Mouse (Mus musculus): ENCODE measurements around the gene Lkaaear1. TPM values are rescaled to one million over a fixed set of nuclear protein-coding genes. Genes with fewer than 3 reads are reported as not detected.

Gene Lkaaear1
- polyA plus RNA-seq, 1 experiment from 2014 or later: not detected

GRCm38 (mm10) chr2:181670285-181670912, 27.8 kb downstream of the Lkaaear1 start:
- 2% methylated on average over 56 of the region's 56 CpGs for WGBS
- Histone ChIP-seq H3K27ac (replicated peaks) (no peak overlapping the region), H3K4me1 (peaks cover 22% of the 10 kb centered on the region), H3K4me3 (replicated peaks) (peak overlapping the region; percentile 38), H3K36me3 (no peaks in the 10 kb centered on the region), H3K9me3 (replicated peaks) (no peaks in the 10 kb centered on the region), H3K4me2 (peak overlapping the region; percentile 64), H3K27me3 (replicated peaks) (peaks cover 67% of the 10 kb centered on the region), H3K9ac (replicated peaks) (peak overlapping the region; percentile 4; the same call in 1 of the 2 replicates)
- no peak for ATAC-seq (ENCODE audit: low FRiP score)

GRCm38 (mm10) chr2:181663298-181663630, 35.0 kb downstream of the Lkaaear1 start:
- no peak for ATAC-seq (ENCODE audit: low FRiP score)
- Histone ChIP-seq H3K4me1 (peaks cover 5% of the 10 kb centered on the region; the same call in 1 of the 2 replicates), H3K27ac (replicated peaks) (no peak overlapping the region), H3K27me3 (replicated peaks) (peaks cover 7% of the 10 kb centered on the region; the same call in 1 of the 2 replicates), H3K36me3 (no peaks in the 10 kb centered on the region), H3K4me3 (replicated peaks) (no peak overlapping the region), H3K4me2 (no peak overlapping the region), H3K9me3 (replicated peaks) (no peaks in the 10 kb centered on the region), H3K9ac (replicated peaks) (no peak overlapping the region)
- 42% methylated on average over 4 of the region's 4 CpGs for WGBS

DNA sequence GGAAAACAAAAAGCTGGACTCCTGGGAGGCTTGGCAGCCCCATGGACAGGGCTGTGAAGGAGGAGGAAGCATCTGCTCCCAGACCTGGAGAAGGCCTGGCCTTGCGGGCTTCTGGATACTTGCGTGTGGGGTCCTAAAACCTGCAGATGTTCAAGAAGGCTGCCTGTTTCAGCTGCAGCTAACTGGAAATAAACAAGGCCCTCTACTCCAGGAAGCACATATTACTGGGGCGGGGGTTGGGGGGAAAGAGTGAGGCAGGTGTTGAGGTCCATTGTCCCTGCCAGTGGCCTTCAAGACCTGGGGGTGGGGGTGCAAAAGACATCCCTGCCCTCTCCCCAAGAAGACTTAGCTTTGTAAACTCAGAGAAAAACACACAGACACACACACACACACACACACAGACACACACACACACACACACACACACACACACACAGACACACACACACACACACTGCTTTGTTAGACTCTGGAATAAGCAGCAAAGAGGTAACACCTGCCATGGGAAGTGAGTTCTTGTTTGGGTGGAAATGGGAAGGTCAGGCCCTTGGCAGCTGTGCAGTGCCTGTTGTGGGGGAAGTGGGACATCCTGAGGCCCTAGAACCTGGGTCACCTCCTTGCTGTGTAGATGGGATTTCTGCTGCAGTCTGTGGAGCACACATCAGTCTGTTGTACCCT, 35.5 kb downstream of the Lkaaear1 start:
- Histone ChIP-seq H3K27ac (replicated peaks) (no peak overlapping the region), H3K4me1 (peaks cover 5% of the 10 kb centered on the region; the same call in 1 of the 2 replicates), H3K4me3 (replicated peaks) (no peak overlapping the region), H3K9me3 (replicated peaks) (no peaks in the 10 kb centered on the region), H3K4me2 (no peak overlapping the region), H3K27me3 (replicated peaks) (0 out of 2 replicates have a peak, but pooled peaks cover 2% of the 10 kb centered on the region), H3K9ac (replicated peaks) (no peak overlapping the region), H3K36me3 (no peaks in the 10 kb centered on the region)
- no peak for ATAC-seq (ENCODE audit: low FRiP score)
- WGBS: 87% methylated on average over 3 of the region's 3 CpGs

DNA sequence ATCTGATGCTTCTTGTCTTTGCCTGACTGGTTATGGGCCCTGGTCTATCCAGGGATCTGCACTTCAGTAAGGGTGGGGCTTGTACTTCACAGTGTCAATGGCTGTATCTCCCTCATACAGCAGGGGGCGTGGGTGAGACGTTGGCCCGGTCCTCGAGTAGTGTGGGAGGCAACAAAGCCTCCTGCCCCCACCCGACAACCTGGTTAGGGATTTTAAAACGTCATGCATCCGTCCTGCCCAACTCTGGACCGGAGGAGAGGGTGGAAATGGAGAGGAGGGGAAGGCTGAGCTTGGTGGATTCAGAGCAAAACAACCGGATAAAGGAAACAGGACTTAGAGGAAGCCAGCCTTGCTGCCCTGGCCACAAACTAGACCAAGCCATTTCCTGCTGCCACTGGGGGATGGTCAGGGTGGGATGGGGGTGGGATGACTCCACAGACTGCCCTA, 38.6 kb downstream of the Lkaaear1 start:
- Histone ChIP-seq H3K4me2 (no peak overlapping the region), H3K4me3 (replicated peaks) (no peak overlapping the region), H3K9me3 (replicated peaks) (no peaks in the 10 kb centered on the region), H3K27me3 (replicated peaks) (no peaks in the 10 kb centered on the region), H3K9ac (replicated peaks) (no peak overlapping the region), H3K4me1 (peaks cover 7% of the 10 kb centered on the region; the same call in 1 of the 2 replicates), H3K27ac (replicated peaks) (no peak overlapping the region), H3K36me3 (peaks cover 20% of the 10 kb centered on the region)
- peak; percentile 53; the same call in 1 of the 2 replicates for ATAC-seq (ENCODE audit: low FRiP score)
- 11% methylated on average over 9 of the region's 9 CpGs for WGBS

DNA sequence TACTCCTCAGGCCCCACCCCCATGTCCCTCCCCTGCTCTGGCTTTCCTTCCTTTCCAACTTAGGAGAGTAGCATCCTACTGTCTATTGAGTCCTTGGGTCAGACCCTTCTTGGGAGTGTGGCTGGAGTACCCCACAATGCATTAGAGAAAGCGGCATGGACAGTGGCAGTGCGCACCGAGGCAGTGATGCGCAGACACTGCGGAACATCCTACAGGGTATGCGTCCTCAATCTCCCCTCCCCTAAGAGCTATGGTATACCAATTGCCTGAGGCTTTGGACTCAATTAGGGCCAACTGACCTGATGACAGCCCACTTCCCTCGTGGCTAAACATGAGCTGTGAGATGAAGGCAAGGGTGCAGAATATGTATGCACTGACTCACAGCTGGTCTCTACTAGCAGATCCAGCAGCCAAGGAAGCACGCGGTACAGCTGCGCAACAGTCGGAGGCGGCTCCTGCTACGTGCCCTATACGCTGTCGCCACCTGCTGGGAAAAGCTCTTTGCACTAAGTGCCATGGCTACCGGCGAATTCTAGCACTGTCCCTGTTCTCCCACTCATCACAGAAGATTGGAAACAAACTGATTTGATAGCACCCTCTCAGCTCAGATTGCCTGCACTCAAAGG, 39.2 kb downstream of the Lkaaear1 start:
- Histone ChIP-seq H3K27ac (replicated peaks) (no peak overlapping the region), H3K36me3 (peaks cover 23% of the 10 kb centered on the region), H3K9me3 (replicated peaks) (no peaks in the 10 kb centered on the region), H3K4me2 (no peak overlapping the region), H3K4me1 (peaks cover 7% of the 10 kb centered on the region; the same call in 1 of the 2 replicates), H3K9ac (replicated peaks) (no peak overlapping the region), H3K27me3 (replicated peaks) (no peaks in the 10 kb centered on the region), H3K4me3 (replicated peaks) (no peak overlapping the region)
- ATAC-seq (ENCODE audit: low FRiP score): 0 out of 2 replicates have a peak, but pooled peaks have one; percentile 18
- WGBS: 36% methylated on average over 17 of the region's 17 CpGs

DNA sequence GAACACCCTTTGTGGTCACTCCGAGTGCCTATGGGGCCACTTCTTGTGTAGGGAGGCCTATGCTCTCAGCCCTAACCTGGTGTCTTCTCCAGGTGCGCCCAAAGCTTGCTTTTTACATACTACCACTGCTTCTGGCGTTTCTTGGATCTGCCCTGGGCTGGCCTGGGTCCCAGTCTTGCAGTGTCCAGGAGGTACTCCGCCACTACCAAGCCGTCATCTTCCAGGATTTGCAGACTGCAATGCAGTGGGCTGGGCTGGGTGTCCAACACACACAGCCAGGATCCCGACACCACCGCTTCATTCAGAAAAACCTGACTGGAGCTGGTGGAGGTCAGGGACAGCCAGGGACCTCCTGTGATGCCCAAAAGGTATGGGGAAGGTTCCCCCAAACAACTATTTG, 39.7 kb downstream of the Lkaaear1 start:
- Histone ChIP-seq H3K4me1 (peaks cover 7% of the 10 kb centered on the region; the same call in 1 of the 2 replicates), H3K36me3 (peaks cover 28% of the 10 kb centered on the region), H3K4me3 (replicated peaks) (no peak overlapping the region), H3K27ac (replicated peaks) (no peak overlapping the region), H3K27me3 (replicated peaks) (no peaks in the 10 kb centered on the region), H3K9ac (replicated peaks) (no peak overlapping the region), H3K4me2 (no peak overlapping the region), H3K9me3 (replicated peaks) (no peaks in the 10 kb centered on the region)
- WGBS: 83% methylated on average over 7 of the region's 7 CpGs
- no peak for ATAC-seq (ENCODE audit: low FRiP score)

- no peak overlapping the region for H3K4me3 ChIP-seq (replicated peaks)
- H3K9ac ChIP-seq (replicated peaks): no peak overlapping the region
- ATAC-seq (ENCODE audit: low FRiP score): no peak
- H3K9me3 ChIP-seq (replicated peaks): no peaks in the 10 kb centered on the region
- peaks cover 39% of the 10 kb centered on the region for H3K36me3 ChIP-seq
- H3K4me1 ChIP-seq: peaks cover 7% of the 10 kb centered on the region; the same call in 1 of the 2 replicates
- H3K4me2 ChIP-seq: no peak overlapping the region
- H3K27ac ChIP-seq (replicated peaks): no peak overlapping the region
- 69% methylated on average over 2 of the region's 2 CpGs for WGBS
- H3K27me3 ChIP-seq (replicated peaks): no peaks in the 10 kb centered on the region
Measured at GRCm38 (mm10) chr2:181657441-181657840, 40.8 kb downstream of the Lkaaear1 start.

DNA sequence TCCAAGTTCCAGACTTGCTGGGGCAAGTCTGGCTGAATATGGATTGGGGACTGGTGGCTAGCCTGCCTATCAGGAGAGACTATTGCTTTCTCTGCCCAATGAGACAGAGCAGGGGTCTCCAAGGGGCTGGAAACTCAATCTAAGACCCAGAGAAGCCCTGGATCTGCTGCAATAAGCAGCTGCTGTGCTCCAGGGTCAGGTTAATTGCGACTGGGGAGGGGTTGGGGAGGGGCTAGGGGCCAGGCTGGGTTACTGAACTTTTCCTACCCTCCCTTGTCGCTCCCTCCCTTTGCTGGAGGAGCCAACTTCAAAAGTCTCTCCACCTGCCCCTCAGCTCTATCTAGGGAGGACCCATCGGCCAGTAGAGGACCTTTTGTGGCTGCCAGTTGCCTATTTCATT, 41.5 kb downstream of the Lkaaear1 start, which contains the start of gene Gm29797:
Gm29797 (plus strand) TSS at position 301 of the 400 bp plus-strand sequence.
- Histone ChIP-seq H3K27me3 (replicated peaks) (no peaks in the 10 kb centered on the region), H3K9me3 (replicated peaks) (no peaks in the 10 kb centered on the region), H3K4me2 (no peak within 1 kb of the TSS), H3K9ac (replicated peaks) (no peak within 1 kb of the TSS), H3K36me3 (peaks cover 45% of the 10 kb centered on the region), H3K4me1 (peaks cover 7% of the 10 kb centered on the region; the same call in 1 of the 2 replicates), H3K27ac (replicated peaks) (no peak within 1 kb of the TSS), H3K4me3 (replicated peaks) (no peak within 1 kb of the TSS)
- 53% methylated on average over 3 of the region's 3 CpGs for WGBS
- ATAC-seq (ENCODE audit: low FRiP score): no peak

DNA sequence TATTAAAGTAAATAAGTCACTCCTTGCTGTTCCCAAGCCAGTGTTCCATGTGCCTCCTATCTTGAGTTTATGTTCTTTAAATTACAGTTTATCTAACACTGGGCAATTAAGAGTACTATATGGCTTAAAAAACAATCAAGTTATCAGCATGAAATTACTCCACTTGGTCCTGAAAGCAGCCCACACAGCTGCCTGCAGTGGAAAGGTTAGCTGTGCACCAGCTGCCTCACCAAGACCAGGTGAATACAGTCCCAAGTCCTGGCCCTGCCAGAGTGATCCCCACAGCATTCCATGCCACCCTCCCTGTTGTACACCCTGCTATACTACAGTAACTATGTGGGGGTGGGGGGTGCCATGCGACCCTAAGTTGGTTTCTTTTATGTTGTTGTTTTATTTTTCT, 44.7 kb downstream of the Lkaaear1 start:
- Histone ChIP-seq H3K9ac (replicated peaks) (no peak overlapping the region), H3K27ac (replicated peaks) (no peak overlapping the region), H3K4me2 (no peak overlapping the region), H3K27me3 (replicated peaks) (no peaks in the 10 kb centered on the region), H3K4me3 (replicated peaks) (no peak overlapping the region), H3K36me3 (peaks cover 71% of the 10 kb centered on the region), H3K9me3 (replicated peaks) (no peaks in the 10 kb centered on the region), H3K4me1 (0 out of 2 replicates have a peak, but pooled peaks cover 2% of the 10 kb centered on the region)
- whole genome bisulfite sequencing: 93% methylated on average over 1 of the region's 1 CpGs
- peak; percentile 57 for ATAC-seq (ENCODE audit: low FRiP score)

- Histone ChIP-seq H3K4me2 (no peak overlapping the region), H3K36me3 (peaks cover 76% of the 10 kb centered on the region), H3K9me3 (replicated peaks) (no peaks in the 10 kb centered on the region), H3K27ac (replicated peaks) (no peak overlapping the region), H3K4me1 (0 out of 2 replicates have a peak, but pooled peaks cover 2% of the 10 kb centered on the region), H3K9ac (replicated peaks) (no peak overlapping the region), H3K4me3 (replicated peaks) (no peak overlapping the region), H3K27me3 (replicated peaks) (no peaks in the 10 kb centered on the region)
- no peak for ATAC-seq (ENCODE audit: low FRiP score)
Measured at GRCm38 (mm10) chr2:181653065-181653464, 45.2 kb downstream of the Lkaaear1 start.

GRCm38 (mm10) chr2:181648926-181649325, 49.3 kb downstream of the Lkaaear1 start:
- ATAC-seq (ENCODE audit: low FRiP score): no peak
- Histone ChIP-seq H3K4me1 (no peaks in the 10 kb centered on the region), H3K9me3 (replicated peaks) (no peaks in the 10 kb centered on the region), H3K4me3 (replicated peaks) (no peak overlapping the region), H3K27ac (replicated peaks) (no peak overlapping the region), H3K27me3 (replicated peaks) (no peaks in the 10 kb centered on the region), H3K36me3 (peaks cover 81% of the 10 kb centered on the region), H3K9ac (replicated peaks) (no peak overlapping the region), H3K4me2 (no peak overlapping the region)
- 87% methylated on average over 10 of the region's 10 CpGs for WGBS
